Mouse (Mus musculus) olfactory bulb, adult 2 months (tissue): ENCODE measurements around the gene Cacna1a. TPM values are rescaled to one million over a fixed set of nuclear protein-coding genes. Genes with fewer than 3 reads are reported as not detected.

Experiments
- H3K27ac ChIP-seq: fragments of 200-500 bp; 2 replicates; pipeline ENCODE4 v1.5.1; 2012; ENCODE audit warnings: low read depth, low read length; ENCODE audit not compliant: insufficient read depth
- H3K4me1 ChIP-seq: fragments of 200-500 bp; 2 replicates; pipeline ENCODE4 v1.6.1; 2012; ENCODE audit warnings: low read length; ENCODE audit not compliant: control insufficient read depth, insufficient read depth
- H3K4me3 ChIP-seq: fragments of 200-500 bp; 2 replicates; pipeline ENCODE4 v1.5.1; 2012; ENCODE audit warnings: mild to moderate bottlenecking, low read depth, low read length, moderate library complexity; ENCODE audit not compliant: insufficient read depth
- CTCF ChIP-seq: fragments of 200-500 bp; IDR thresholded peaks from 2 replicates; pipeline ENCODE4 v1.5.1; 2012; ENCODE audit warnings: low read depth, mild to moderate bottlenecking, low read length, moderate library complexity; ENCODE audit not compliant: insufficient read depth
- POLR2A ChIP-seq: fragments of 200-500 bp; IDR thresholded peaks from 2 replicates; pipeline ENCODE4 v1.6.1; 2012; ENCODE audit warnings: mild to moderate bottlenecking, low read depth, low read length, moderate library complexity; ENCODE audit not compliant: insufficient read depth
- WGBS: fragments of 180-500 bp; shearing (Covaris S2); methylation state at CpG from one replicate; pipeline ENCODE4 v1.1.7; 2018; 5-methylcytosine and 5-hydroxymethylcytosine counted together
- polyA plus RNA-seq: library from polyadenylated mRNA; stranded (reverse); fragments of >200 nt; gene quantifications from 2 replicates; pipeline ENCODE4 v1.2.4, GENCODE M21; 2012; ENCODE audit warnings: low replicate concordance; ENCODE audit not compliant: missing spikeins, insufficient read depth, insufficient read length

The Cacna1a gene
- polyA plus RNA-seq, 1 experiment, result not detected

DNA sequence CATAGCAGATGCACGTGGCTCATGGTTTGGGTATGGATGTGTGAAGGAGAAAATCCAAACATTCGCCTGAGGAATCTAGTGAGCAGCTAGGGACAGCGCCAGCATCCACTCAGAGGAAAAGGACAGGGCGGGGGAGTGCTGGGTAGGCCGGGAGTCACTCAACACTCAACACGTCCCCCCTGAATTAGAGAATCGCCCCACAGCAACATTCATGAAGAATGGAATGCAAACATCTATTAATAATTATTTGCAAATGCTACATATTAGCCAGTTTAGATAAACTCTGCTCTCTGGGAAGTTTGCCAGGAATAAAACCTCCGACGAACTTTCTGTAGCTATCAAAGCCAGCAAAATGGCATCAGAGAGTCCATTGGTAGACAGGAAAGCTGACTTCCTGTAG is 533 bp downstream of the Cacna1a start:
- Histone ChIP-seq H3K4me3 (no peak overlapping the region), H3K4me1 (peaks cover 5% of the 10 kb centered on the region), H3K27ac (no peak overlapping the region)
- TF ChIP-seq CTCF (no peak), POLR2A (no peak)
- WGBS, result 54% methylated on average over 9 of the region's 9 CpGs

DNA sequence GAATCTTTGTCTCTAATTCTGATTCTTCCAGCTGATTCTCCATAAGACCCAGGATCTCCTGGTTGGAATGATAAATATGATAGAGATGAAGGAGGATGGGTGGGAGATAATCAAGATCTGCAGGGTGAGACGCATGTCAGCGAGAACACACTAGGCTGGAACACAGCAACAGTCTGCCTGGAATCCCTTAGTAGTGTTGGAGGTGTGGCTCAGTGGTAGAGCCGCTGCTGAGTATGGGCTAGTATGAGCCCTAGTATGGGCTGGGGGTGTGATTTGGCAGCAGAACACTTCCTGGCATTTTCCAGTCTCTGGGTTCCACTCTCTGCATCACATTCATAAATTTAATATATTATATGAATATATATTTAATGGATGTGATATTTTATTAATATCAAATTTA is 933 bp downstream of the Cacna1a start:
- Histone ChIP-seq H3K4me1 (peaks cover 5% of the 10 kb centered on the region), H3K27ac (no peak overlapping the region), H3K4me3 (no peak overlapping the region)
- WGBS, result 72% methylated on average over 3 of the region's 3 CpGs
- TF ChIP-seq CTCF (no peak), POLR2A (no peak)

DNA sequence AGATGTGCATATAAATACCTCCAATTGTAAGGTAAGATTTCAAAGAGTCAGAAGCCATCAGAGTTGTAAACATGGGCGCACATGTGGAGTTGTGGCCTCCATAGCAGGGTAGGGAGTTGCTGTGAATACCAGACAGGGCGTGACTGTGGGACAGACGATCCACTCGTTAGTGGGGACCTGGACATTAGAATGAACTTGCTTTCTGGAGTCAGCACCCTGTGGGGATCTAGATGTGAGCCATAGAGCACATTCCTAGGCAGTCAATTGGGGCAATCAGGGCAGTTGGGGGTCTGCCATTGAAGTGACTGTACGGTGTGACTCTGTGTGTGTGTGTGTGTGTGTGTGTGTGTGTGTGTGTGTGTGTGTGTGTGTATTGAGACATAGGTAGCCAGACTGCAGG is 3.4 kb downstream of the Cacna1a start:
- TF ChIP-seq POLR2A (no peak), CTCF (no peak)
- Histone ChIP-seq H3K27ac (no peak overlapping the region), H3K4me3 (no peak overlapping the region), H3K4me1 (peaks cover 5% of the 10 kb centered on the region)
- WGBS, result 81% methylated on average over 5 of the region's 5 CpGs

DNA sequence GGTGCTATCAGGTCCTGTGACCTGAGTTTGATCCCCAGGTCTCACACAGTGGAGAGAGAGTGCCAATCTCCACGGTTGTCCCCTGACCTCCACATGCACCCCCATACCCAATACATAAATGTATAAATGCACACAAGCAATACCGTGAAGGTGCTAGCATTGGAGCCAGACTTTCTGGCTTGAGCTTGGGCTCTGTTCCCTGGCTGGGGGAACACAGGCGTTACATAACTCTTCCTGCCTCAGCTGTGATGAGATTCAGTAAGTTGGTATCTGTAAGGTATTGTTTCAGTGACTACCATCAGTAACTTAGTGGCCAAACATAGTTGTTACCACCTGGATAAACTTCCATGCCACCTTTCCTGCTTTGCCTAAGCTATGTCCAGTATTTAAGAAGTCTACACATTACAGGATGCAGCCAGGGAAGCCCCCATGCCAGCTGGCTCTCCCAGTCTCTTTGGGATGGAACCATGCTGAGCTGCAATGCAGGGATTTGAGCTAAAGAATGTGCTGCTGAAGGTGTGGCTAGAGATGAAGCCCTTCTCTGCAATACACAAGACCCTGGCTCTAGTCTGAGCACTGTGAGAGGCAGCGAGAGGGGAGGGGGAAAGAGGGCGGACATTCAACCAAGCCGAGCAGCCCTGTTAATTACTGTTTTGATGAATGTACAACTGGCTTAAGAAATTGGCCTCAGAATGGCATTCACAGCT is 7.7 kb downstream of the Cacna1a start:
- Histone ChIP-seq H3K4me1 (no peaks in the 10 kb centered on the region), H3K27ac (no peak overlapping the region), H3K4me3 (no peak overlapping the region)
- WGBS, result 77% methylated on average over 6 of the region's 6 CpGs
- TF ChIP-seq POLR2A (no peak), CTCF (no peak)

DNA sequence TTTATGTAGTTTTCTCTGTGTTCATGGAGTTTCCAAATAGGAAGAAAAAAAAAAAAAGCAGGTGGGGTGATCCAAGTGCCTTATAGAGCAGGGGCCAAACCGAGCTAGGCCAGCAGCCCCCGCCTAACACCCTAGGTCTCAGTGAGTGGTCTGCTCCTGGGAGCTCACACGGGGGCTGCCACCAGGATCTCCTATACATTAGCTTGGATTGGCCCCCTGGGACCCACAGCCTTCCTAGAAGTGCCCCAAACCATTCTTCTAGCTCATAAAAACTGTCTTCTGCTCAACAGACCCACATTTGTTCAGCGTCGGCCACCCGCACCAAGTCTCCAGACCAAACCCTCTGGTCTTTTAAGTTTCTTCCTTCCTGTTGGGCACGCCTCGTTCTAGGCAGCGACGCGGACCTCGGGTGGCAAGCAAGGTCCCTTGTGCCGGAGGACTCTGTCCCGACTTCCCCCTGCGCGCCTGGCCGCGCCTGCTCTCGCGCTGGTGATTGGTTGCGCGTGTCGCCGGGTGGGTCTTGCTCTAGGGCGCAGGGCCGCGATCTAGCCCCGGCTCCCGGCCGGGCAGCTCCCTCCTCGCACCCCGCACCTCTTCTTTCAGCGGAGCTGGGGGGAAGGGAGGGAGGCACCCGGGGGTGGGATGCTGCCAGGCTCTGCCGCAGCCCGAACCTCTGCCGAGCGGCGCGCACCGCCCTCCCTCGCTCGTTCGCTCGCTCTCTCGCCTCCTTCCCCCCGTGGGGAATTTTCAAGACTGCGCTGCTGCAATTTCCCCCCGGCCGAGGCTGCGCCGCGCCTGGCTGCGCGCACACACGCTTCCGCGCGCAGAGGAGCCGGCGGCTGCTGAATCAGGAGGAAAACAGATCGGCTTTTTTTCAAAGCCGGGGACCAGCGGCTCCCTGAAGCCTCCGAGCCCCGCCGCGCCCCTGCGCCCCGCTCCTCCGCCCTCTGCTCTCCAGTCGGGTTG is 25.9 kb downstream of the Cacna1a start:
- peak overlapping the region; percentile 97 for H3K4me3 ChIP-seq
- TF ChIP-seq POLR2A (no peak), CTCF (no peak)
- peaks cover 25% of the 10 kb centered on the region for H3K4me1 ChIP-seq
- H3K27ac ChIP-seq, result peak overlapping the region; percentile 38
- 3% methylated on average over 70 of the region's 72 CpGs for WGBS

DNA sequence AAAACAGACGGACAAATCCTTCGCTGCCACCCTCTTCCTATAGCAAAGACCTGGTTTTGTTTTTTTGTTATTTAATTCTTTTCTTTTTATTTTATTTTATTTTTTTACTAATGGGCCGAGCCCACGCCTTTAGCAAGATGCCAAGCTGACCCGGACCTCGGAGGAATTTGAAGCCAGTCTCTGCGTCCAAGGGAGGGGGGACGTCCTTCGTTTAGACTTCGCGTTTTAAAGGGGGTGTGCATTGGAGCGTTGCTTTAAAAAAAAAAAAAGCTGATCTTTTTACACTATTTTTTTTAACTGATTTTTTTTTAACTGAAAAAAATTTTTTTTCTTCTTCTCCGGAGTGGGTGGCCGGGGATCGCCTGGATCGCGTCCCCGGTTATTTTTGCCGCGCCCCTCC is 26.7 kb downstream of the Cacna1a start:
- Histone ChIP-seq H3K4me1 (peaks cover 25% of the 10 kb centered on the region), H3K4me3 (peak overlapping the region; percentile 97), H3K27ac (peak overlapping the region; percentile 38)
- under 1% methylated on average over 20 of the region's 20 CpGs for WGBS
- TF ChIP-seq CTCF (no peak), POLR2A (no peak)

DNA sequence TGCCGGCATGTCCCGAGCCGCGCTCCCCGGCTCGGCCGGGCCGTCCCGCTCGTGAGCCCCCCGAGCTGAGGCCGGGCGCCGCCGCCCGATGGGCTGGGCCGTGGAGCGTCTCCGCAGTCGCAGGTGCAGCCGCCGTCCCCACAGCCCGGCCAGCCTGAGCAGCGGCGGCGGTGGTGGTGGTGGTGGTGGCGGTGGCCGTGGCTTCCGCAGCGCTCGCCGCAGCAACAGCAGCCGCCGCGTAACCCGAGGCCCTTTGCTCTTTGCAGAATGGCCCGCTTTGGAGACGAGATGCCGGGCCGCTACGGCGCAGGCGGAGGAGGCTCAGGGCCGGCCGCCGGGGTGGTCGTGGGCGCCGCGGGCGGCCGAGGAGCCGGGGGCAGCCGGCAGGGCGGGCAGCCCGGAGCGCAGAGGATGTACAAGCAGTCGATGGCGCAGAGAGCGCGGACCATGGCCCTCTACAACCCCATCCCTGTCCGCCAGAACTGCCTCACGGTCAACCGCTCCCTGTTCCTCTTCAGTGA is 27.2 kb downstream of the Cacna1a start:
- Histone ChIP-seq H3K4me3 (peak overlapping the region; percentile 97), H3K4me1 (peaks cover 30% of the 10 kb centered on the region), H3K27ac (peak overlapping the region; percentile 73)
- TF ChIP-seq POLR2A (no peak), CTCF (no peak)
- under 1% methylated on average over 64 of the region's 64 CpGs for WGBS

DNA sequence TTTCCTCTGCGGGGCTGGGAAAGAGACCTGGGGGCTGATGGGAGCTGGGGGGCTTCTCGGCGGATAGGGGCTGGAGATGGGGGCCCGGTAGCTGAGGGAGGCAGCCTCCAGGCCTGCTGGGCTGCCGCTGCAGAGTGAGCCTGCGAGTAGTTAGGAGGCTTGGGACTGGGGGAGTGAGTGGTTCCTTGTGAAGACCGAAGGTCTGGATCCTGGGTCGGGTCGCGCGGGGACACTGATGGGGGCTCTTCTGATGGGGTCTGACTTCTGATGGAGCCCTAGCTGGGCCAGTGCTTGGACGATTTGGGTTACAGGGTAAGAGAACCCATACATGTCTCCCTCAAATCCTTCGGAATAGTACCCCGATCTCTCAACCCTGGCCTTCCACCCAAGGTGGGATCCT is 27.8 kb downstream of the Cacna1a start:
- Histone ChIP-seq H3K4me1 (peaks cover 34% of the 10 kb centered on the region), H3K27ac (no peak overlapping the region; the same call in 1 of the 2 replicates), H3K4me3 (peak overlapping the region; percentile 97)
- TF ChIP-seq CTCF, result no peak
- no peak for TF ChIP-seq POLR2A
- WGBS, result 16% methylated on average over 14 of the region's 14 CpGs

DNA sequence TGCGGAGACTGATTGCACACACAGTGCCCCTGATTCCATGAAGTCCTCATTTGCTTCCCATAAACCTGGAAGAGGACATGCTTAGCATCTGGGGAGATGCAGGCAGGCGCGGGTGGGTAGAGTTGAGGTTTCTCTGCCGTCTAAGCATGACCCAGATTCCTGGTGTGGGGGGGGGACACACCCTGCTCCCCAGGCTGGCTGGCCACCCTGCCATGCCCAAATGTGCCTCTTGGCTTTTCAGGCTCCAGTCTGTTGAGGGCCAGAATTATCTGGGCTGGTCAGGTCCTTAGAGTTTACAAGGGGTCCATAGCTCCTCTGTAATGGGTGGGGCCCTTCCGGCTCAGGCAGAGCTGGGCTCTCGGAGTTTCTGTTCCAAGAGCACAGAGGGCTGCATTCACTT is 28.7 kb downstream of the Cacna1a start:
- H3K27ac ChIP-seq, result 0 out of 2 replicates have a peak overlapping the region, but pooled peaks have one; percentile 6
- H3K4me1 ChIP-seq, result peaks cover 34% of the 10 kb centered on the region
- WGBS, result 57% methylated on average over 6 of the region's 6 CpGs
- TF ChIP-seq CTCF, result no peak
- TF ChIP-seq POLR2A, result no peak
- peak overlapping the region; percentile 97 for H3K4me3 ChIP-seq
